Mouse (Mus musculus) cerebellum, adult (tissue): ENCODE results near the gene Chtop.

Source experiments
- ATAC-seq: cut with Nextera tagmentation; 2 replicates; pipeline ENCODE4 v1.9.2; 2017; ENCODE audit warnings: mild to moderate bottlenecking, moderate library complexity, mixed read lengths; ENCODE audit not compliant: insufficient number of reproducible peaks, low FRiP score, low TSS enrichment

Chtop gene

DNA sequence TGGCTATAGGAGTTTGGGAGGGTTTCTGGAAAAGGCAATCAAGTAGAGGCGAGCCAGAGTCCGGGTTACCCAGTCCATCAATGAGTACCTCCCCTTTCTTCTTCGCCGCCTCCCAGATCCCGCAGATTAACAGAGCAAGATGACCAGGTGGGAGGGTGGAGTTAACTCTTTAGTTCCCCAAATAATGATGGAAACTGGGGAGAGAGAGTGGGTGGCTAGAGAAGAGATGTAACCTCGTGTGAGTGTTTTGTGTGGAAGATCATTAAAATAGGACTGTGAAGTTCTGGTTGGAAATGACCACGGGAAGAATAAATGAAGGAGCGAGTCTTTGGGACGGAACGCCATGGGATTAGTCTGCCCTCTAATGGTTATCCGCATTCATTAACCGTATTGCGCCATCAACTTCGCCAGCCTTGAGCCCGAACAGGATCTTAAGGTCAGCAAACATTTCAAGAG lies 43.0 kb downstream of the Chtop start:
- peak; percentile 54; the same call in 1 of the 2 replicates for ATAC-seq

GRCm38 (mm10) chr3:90465686-90466310 lies 43.5 kb downstream of the Chtop start, which contains the start of gene Npr1:
Gene Npr1 (minus strand): TSS chr3:90465866.
- 0 out of 2 replicates have a peak, but pooled peaks have one; percentile 20 for ATAC-seq

- no peak for ATAC-seq
These were observed 44.1 kb downstream of the Chtop start for GRCm38 (mm10) chr3:90465081-90465685.

DNA sequence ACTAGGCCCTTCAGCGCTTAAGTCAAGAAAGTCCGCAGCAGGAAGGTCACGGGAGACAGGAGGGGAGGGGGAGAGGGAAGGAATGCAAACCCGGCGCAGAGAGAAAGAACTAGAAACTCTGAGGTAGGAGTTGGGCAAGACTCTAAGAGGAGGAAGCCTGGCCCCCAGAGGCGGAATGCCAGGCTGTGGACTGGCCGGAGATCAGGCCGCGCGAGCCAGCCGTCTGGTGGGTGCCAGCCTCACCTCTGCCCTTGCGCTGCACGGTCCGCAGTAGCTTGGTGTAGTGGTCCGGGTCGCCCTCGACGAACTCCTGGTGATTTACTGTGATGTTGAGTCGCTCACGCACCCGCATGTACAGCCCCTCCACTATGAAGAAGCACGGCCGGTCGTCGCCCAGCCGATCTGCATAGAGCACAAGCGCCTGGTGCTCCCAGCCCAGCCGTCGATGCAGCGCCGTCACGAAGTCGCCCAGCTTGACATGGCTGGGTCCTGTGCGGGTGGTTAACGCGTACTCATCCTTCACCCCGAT lies 44.7 kb downstream of the Chtop start:
- no peak for ATAC-seq

DNA sequence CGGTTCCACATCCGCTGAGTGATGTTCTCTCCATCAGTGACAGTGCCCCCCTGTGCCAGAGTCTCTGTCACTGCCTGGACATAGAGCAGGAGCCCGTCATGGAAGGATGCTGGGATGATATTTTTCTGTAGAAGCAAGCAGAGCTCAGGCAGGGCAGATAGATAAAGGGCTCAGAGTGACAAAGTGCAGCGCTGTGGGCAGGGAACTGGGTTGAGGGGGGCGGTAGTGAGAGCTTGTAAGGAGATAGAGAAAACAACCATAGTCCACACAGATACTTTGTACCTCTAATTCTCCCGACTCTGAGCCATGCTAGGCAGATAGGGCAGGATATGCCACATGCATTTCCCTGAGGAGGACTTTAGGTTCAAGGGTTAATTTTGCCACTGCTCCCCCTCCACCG lies 46.7 kb downstream of the Chtop start:
- no peak for ATAC-seq

DNA sequence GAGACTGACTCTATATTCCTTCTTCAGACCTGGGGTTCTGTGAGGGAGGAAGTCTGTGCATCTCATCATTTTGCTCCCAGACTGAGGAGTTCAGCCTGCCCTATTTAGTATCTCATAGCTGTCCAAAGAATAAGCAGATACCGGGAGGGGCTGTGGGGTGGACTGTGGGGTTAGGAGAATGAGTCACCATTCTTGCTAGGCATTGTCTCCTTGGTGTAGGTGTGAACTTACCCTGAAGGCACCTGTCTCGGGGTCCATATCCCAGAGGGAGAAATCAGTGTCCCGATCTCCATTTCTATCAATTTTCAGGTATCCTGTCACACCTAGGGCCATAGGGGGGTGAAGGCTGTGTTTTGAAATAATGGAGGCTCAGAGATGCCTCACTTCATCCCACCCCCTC lies 47.4 kb downstream of the Chtop start:
- ATAC-seq, result no peak

DNA sequence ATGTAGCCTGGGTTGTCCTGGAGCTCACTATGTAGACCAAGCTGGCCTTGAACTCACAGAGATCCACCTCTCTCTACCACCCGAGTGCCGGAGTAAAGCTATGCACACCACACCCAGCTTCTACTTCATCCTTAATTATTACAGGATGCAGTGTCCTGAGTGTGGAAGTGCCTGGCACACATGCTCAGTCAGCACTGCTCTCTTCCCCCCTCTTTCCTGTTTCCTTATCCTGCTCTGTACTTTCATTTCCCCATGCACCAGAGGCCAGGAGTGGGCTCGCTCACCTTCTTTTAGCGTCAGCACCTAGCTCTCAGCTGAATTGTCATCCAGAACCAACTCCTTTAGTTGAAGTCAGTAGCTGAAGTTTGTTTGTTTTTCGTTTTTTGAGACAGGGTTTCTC lies 49.0 kb downstream of the Chtop start:
- no peak for ATAC-seq

DNA sequence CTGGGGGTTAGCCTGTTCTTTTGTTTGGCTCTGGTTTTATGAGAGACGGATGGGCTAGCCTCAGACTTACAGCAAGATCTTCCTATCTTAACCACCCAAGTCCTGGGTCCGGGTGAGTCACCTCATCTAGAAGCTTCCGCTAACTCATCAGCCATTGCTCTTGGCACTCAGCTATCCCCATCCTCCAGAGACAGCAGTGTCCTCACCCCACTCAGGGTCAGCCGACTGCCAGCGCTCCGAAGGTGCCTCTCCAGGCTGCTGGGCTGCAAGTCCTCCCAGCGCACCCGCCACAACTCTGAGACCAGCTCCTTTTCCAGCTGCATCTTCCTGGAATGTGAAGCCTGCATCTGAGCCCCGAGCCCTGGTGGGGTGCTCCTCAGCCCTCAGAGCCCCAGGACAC lies 49.6 kb downstream of the Chtop start:
- no peak for ATAC-seq

- ATAC-seq, result no peak
These were observed 54.4 kb downstream of the Chtop start for GRCm38 (mm10) chr3:90454931-90455330.

DNA sequence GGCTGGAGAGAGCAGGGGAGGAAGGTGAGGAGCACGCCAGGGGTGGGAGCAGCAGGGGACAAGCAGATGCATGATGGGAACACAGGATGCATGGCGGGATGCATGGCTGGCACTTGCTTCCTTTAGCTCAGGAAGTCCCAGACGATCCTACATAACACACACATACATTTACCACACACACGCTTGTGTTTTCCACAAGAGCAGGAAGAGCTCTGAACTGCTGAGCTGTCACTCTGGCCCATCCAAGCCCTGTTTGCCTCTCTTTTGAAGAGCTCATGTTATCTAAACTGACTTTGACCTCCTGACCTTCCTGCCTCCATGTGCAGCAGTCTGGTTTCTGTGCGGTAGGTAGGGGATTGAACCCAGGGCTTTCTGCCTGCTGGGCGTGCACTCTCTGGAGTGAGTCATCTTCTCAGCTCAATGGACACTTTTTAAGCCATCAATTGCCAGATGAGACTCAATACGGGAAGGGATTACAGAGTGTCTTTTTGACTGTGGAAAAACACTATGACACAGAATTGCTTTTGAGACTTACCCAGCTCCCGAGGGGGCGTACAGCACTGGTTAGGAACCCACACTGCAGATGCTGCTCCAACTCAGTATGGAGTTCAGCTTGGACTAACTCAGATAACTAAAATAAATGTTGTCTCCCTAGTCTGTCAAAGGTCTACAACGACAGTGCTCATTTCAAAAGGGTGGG lies 57.8 kb downstream of the Chtop start:
- ATAC-seq, result no peak

DNA sequence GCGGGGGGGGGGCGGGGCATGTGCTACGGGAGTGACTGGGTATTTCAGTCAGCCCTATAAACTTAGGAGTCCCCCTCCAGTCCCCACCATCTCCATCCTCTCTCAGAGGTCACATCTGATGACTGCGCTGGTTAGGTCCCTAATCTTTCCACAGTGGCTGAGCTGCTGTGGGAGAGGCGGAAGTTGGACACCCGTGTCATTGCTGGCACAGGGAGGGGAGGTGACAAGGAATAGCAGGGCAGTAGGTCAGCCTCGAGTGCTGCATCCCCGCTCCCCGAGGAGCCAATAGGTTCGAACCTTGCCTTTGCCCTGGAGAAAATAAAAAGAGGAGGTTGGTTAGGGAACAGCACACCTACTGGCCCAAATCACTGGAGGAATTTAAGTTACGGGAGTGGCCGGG lies 58.4 kb downstream of the Chtop start:
- ATAC-seq, result no peak
